20 mouse cellular contexts compared by ENCODE assay signal in genomic region chr2:72375877-72376276, GRCm38 (mm10).
DNase-seq lines count a peak whose midpoint lies in the region; ATAC-seq and TF ChIP-seq lines count a peak whose summit lies in the region.
"Had no signal": no experiment of that assay in that cellular context is flagged by ENCODE, and none has a peak within 500 bp of the region (broad histone marks: within the 10 kb centered on the region; RNA-seq: fewer than 3 reads in every experiment).

No protein-coding gene starts in this region.

- peak overlapping the region; percentile 46 for H3K27ac ChIP-seq in heart, embryonic 13.5 days (replicated peaks)
- H3K27ac ChIP-seq in kidney, embryonic 15.5 days: peak overlapping the region; percentile 61
- H3K27ac ChIP-seq in lung, postnatal 0 days (ENCODE audit: low read length): peak overlapping the region; percentile 2; the same call in 1 of the 2 replicates
- H3K27ac ChIP-seq: embryonic facial prominence, embryonic 10.5 days; forebrain, embryonic 15.5 days; hindbrain, embryonic 13.5 days; limb, embryonic 12.5 days; midbrain, embryonic 12.5 days had no signal

- no peak for TF ChIP-seq CTCF in lung, postnatal 0 days (IDR thresholded peaks at IDR 0.05)

- no peak overlapping the region for H3K4me2 ChIP-seq in heart, embryonic 13.5 days
- no peak overlapping the region for H3K4me2 ChIP-seq in kidney, embryonic 15.5 days
- no peak overlapping the region for H3K4me2 ChIP-seq in lung, postnatal 0 days (replicated peaks; ENCODE audit: low read depth, low read length)
- H3K4me2 ChIP-seq: forebrain, embryonic 15.5 days; hindbrain, embryonic 13.5 days; limb, embryonic 12.5 days; liver, embryonic 11.5 days; lung, embryonic 14.5 days; midbrain, embryonic 12.5 days had no signal

- peak overlapping the region; percentile 2 for H3K9ac ChIP-seq in heart, embryonic 13.5 days
- no peak overlapping the region for H3K9ac ChIP-seq in kidney, embryonic 15.5 days
- no peak overlapping the region for H3K9ac ChIP-seq in lung, postnatal 0 days (replicated peaks; ENCODE audit: low read depth)
- H3K9ac ChIP-seq: forebrain, embryonic 15.5 days; hindbrain, embryonic 13.5 days; limb, embryonic 12.5 days; lung, embryonic 14.5 days; midbrain, embryonic 12.5 days had no signal

- DNase-seq in heart, postnatal 10 days: no peak
- no peak for DNase-seq in kidney, postnatal 10 days
- peak; percentile 48 for DNase-seq in lung, postnatal 0 days (ENCODE audit: low spot score)
- DNase-seq in lung, postnatal 14 days: no peak
- no peak for DNase-seq in neural tube, embryonic 10.5 days (ENCODE audit: extremely low spot score, low spot score)
- DNase-seq in testis, postnatal 14 days (ENCODE audit: low spot score): no peak
- DNase-seq: adrenal gland, postnatal 25 days; cerebellum, adult 9-11 months; gastrocnemius, postnatal 10 days; heart, postnatal 14 days; kidney, postnatal 25 days; lung, embryonic 14.5 days had no signal

- H3K9me3 ChIP-seq in heart, embryonic 13.5 days: no peaks in the 10 kb centered on the region
- H3K9me3 ChIP-seq in kidney, embryonic 15.5 days (replicated peaks): no peaks in the 10 kb centered on the region
- no peaks in the 10 kb centered on the region for H3K9me3 ChIP-seq in lung, postnatal 0 days (ENCODE audit: low read length)
- H3K9me3 ChIP-seq: embryonic facial prominence, embryonic 10.5 days; forebrain, embryonic 15.5 days; hindbrain, embryonic 13.5 days; limb, embryonic 12.5 days; midbrain, embryonic 12.5 days had no signal

- H3K27me3 ChIP-seq in heart, embryonic 13.5 days (replicated peaks): no peaks in the 10 kb centered on the region
- no peaks in the 10 kb centered on the region for H3K27me3 ChIP-seq in kidney, embryonic 15.5 days
- no peaks in the 10 kb centered on the region for H3K27me3 ChIP-seq in lung, postnatal 0 days (replicated peaks; ENCODE audit: insufficient read depth, low read length)
- H3K27me3 ChIP-seq: forebrain, embryonic 15.5 days; hindbrain, embryonic 13.5 days; limb, embryonic 12.5 days; midbrain, embryonic 12.5 days had no signal

- TF ChIP-seq EP300 in lung, postnatal 0 days (IDR thresholded peaks at IDR 0.05): no peak

- no peak for ATAC-seq in heart, embryonic 13.5 days (ENCODE audit: extremely low read depth, insufficient number of reproducible peaks, low FRiP score, low TSS enrichment)
- no peak for ATAC-seq in kidney, embryonic 15.5 days (replicated peaks; ENCODE audit: low FRiP score)
- no peak for ATAC-seq in lung, postnatal 0 days
- ATAC-seq: forebrain, embryonic 15.5 days had no signal

- peaks cover 86% of the 10 kb centered on the region for H3K36me3 ChIP-seq in heart, embryonic 13.5 days
- peaks cover 15% of the 10 kb centered on the region for H3K36me3 ChIP-seq in kidney, embryonic 15.5 days
- H3K36me3 ChIP-seq in lung, postnatal 0 days (ENCODE audit: insufficient read depth, low read length): peaks cover 5% of the 10 kb centered on the region; the same call in 1 of the 2 replicates
- H3K36me3 ChIP-seq: forebrain, embryonic 15.5 days; midbrain, embryonic 12.5 days had no signal

- H3K4me3 ChIP-seq in heart, embryonic 13.5 days: no peak overlapping the region
- H3K4me3 ChIP-seq in kidney, embryonic 15.5 days (replicated peaks): no peak overlapping the region
- H3K4me3 ChIP-seq in lung, postnatal 0 days (ENCODE audit: low read depth, low read length): no peak overlapping the region
- H3K4me3 ChIP-seq: embryonic facial prominence, embryonic 10.5 days; forebrain, embryonic 15.5 days; hindbrain, embryonic 13.5 days; limb, embryonic 12.5 days; midbrain, embryonic 12.5 days had no signal

- H3K4me1 ChIP-seq in heart, embryonic 13.5 days: peaks cover 19% of the 10 kb centered on the region
- H3K4me1 ChIP-seq in kidney, embryonic 15.5 days: peaks cover 23% of the 10 kb centered on the region; the same call in 1 of the 2 replicates
- H3K4me1 ChIP-seq in lung, postnatal 0 days (ENCODE audit: insufficient read depth, low read depth, low read length): no peaks in the 10 kb centered on the region
- H3K4me1 ChIP-seq: hindbrain, embryonic 13.5 days; midbrain, embryonic 12.5 days had no signal

- WGBS in heart, embryonic 13.5 days: 77% methylated on average over 3 of the region's 3 CpGs
- 73% methylated on average over 3 of the region's 3 CpGs for WGBS in kidney, embryonic 15.5 days
- 59% methylated on average over 3 of the region's 3 CpGs for WGBS in lung, postnatal 0 days

- intact Hi-C loops in heart, postnatal 10 days (cut with DNase I): no loop called here

Comparison
In these comparisons a context has a peak if more than half of its experiments do, and no peak if none do; other contexts are left out.
1. H3K27ac ChIP-seq: peak in every context shown above with its lines; median percentile 61 in kidney, embryonic 15.5 days; 46 in heart, embryonic 13.5 days; 2 in lung, postnatal 0 days.